8 mouse cellular contexts compared by ENCODE assay signal in genomic region chr17:56425941-56426340, GRCm38 (mm10). TPM values are rescaled to one million over a fixed set of nuclear protein-coding genes. Genes with fewer than 3 reads are reported as not detected.
A peak's percentile ranks its signal among the peaks of the same experiment; 100 is the strongest.
DNase-seq lines count a peak whose midpoint lies in the region; ATAC-seq lines count a peak whose summit lies in the region.

No protein-coding gene starts in this region.

- peaks cover 53% of the 10 kb centered on the region for H3K36me3 ChIP-seq in heart, embryonic 15.5 days
- H3K36me3 ChIP-seq in hindbrain, embryonic 15.5 days = peaks cover 72% of the 10 kb centered on the region
- H3K36me3 ChIP-seq in midbrain, embryonic 14.5 days (ENCODE audit: control insufficient read depth, insufficient read depth, low read length) = peaks cover 91% of the 10 kb centered on the region

- DNase-seq in heart, postnatal 25 days (ENCODE audit: low spot score) = no peak
- DNase-seq in midbrain, embryonic 14.5 days = no peak
- DNase-seq in adipocyte (ENCODE audit: low spot score) = no peak
- DNase-seq in spleen, adult 12 weeks (ENCODE audit: low spot score) = no peak

- H3K9me3 ChIP-seq in heart, embryonic 15.5 days (replicated peaks) = no peaks in the 10 kb centered on the region
- no peaks in the 10 kb centered on the region for H3K9me3 ChIP-seq in hindbrain, embryonic 15.5 days
- no peaks in the 10 kb centered on the region for H3K9me3 ChIP-seq in midbrain, embryonic 14.5 days (ENCODE audit: control insufficient read depth, low read length)

- peak overlapping the region; percentile 53 for H3K4me3 ChIP-seq in heart, embryonic 15.5 days
- H3K4me3 ChIP-seq in brown adipose tissue, adult 24 weeks (ENCODE audit: insufficient read depth, low read depth, low read length) = peak overlapping the region; percentile 30; the same call in 1 of the 2 replicates
- peak overlapping the region; percentile 26 for H3K4me3 ChIP-seq in hindbrain, embryonic 15.5 days
- H3K4me3 ChIP-seq in midbrain, embryonic 14.5 days (replicated peaks; ENCODE audit: low read depth, low read length) = peak overlapping the region; percentile 19; the same call in 1 of the 2 replicates

- WGBS in heart, embryonic 15.5 days = 43% methylated on average over 3 of the region's 3 CpGs
- 31% methylated on average over 3 of the region's 3 CpGs for WGBS in hindbrain, embryonic 15.5 days
- WGBS in midbrain, embryonic 14.5 days = 40% methylated on average over 3 of the region's 3 CpGs

- H3K4me1 ChIP-seq in heart, embryonic 15.5 days (replicated peaks) = peaks cover 16% of the 10 kb centered on the region
- H3K4me1 ChIP-seq in brown adipose tissue, adult 24 weeks (ENCODE audit: control insufficient read depth, insufficient read depth, insufficient read length, low read length) = no peaks in the 10 kb centered on the region
- peaks cover 11% of the 10 kb centered on the region for H3K4me1 ChIP-seq in hindbrain, embryonic 15.5 days (replicated peaks)
- H3K4me1 ChIP-seq in midbrain, embryonic 14.5 days (ENCODE audit: control insufficient read depth, insufficient read depth, low read length) = peaks cover 10% of the 10 kb centered on the region; the same call in 1 of the 2 replicates

- peak overlapping the region; percentile 93 for H3K4me2 ChIP-seq in heart, embryonic 15.5 days
- peak overlapping the region; percentile 52 for H3K4me2 ChIP-seq in hindbrain, embryonic 15.5 days
- peak overlapping the region; percentile 52 for H3K4me2 ChIP-seq in midbrain, embryonic 14.5 days (ENCODE audit: low read length)

- H3K27ac ChIP-seq in heart, embryonic 15.5 days = no peak overlapping the region
- no peak overlapping the region for H3K27ac ChIP-seq in brown adipose tissue, adult 24 weeks (replicated peaks; ENCODE audit: low read depth, low read length)
- H3K27ac ChIP-seq in hindbrain, embryonic 15.5 days (replicated peaks) = no peak overlapping the region
- H3K27ac ChIP-seq in midbrain, embryonic 14.5 days (replicated peaks; ENCODE audit: low read depth, low read length) = 0 out of 2 replicates have a peak overlapping the region, but pooled peaks have one; percentile 41

- no peak for ATAC-seq in heart, embryonic 15.5 days (replicated peaks; ENCODE audit: insufficient number of reproducible peaks, insufficient read depth, low FRiP score, low read depth)
- ATAC-seq in hindbrain, embryonic 15.5 days (ENCODE audit: low FRiP score, low read depth) = no peak; the same call in 1 of the 2 replicates
- ATAC-seq in midbrain, embryonic 14.5 days (ENCODE audit: low FRiP score, low TSS enrichment) = no peak
- ATAC-seq in monocyte, adult 5-6 weeks (replicated peaks; ENCODE audit: insufficient number of reproducible peaks, low FRiP score, low TSS enrichment, poor library complexity, severe bottlenecking) = no peak

- H3K9ac ChIP-seq in heart, embryonic 15.5 days = peak overlapping the region; percentile 48
- H3K9ac ChIP-seq in hindbrain, embryonic 15.5 days = peak overlapping the region; percentile 30
- peak overlapping the region; percentile 29; the same call in 1 of the 2 replicates for H3K9ac ChIP-seq in midbrain, embryonic 14.5 days (replicated peaks; ENCODE audit: low read length)

- intact Hi-C loops in heart, postnatal 25 days (cut with DNase I) = loop anchor here (1.0 kb wide), 1 partner anchor 53 kb away; no protein-coding TSS in a partner anchor

- no peaks in the 10 kb centered on the region for H3K27me3 ChIP-seq in heart, embryonic 15.5 days
- no peaks in the 10 kb centered on the region for H3K27me3 ChIP-seq in hindbrain, embryonic 15.5 days
- H3K27me3 ChIP-seq in midbrain, embryonic 14.5 days (ENCODE audit: control insufficient read depth, insufficient read depth, low read length) = no peaks in the 10 kb centered on the region

RNA-seq across cellular contexts. Expression of gene Ptprs, which starts 50.3 kb away (rescaled TPM):
- 37.6 and 62.0 TPM in 2 replicates for polyA plus RNA-seq in heart, embryonic 15.5 days (2015; fragmentation: Nextera tagmentation; extraction: Ambion mirVana)
- 10 to 100 TPM; 42.2 to 52.2 TPM for total RNA-seq in heart, postnatal 25 days (2021)
- 10.3 and 10.7 TPM in 2 replicates for polyA plus RNA-seq in brown adipose tissue, adult 24 weeks (2012; ENCODE audit: insufficient read depth, insufficient read length, missing spikeins)
- polyA plus RNA-seq in hindbrain, embryonic 15.5 days (2015; fragmentation: Nextera tagmentation; extraction: Ambion mirVana) = 277 and 302 TPM in 2 replicates
- polyA plus RNA-seq in midbrain, embryonic 14.5 days (2014; fragmentation: Nextera tagmentation; extraction: Ambion mirVana) = 304 and 345 TPM in 2 replicates
- 15.5 to 40.8 TPM (median 16.3 TPM) in 3 replicates for total RNA-seq in monocyte, adult 5-6 weeks (2017)
